Mouse (Mus musculus) CD8-positive naive resting alpha-beta T cell, adult 2 months (primary cell): ENCODE results near the gene Zfp365.

Experiments
- DNase-seq, 2 experiments: peaks; one replicate each; pipeline ENCODE4 v3.0.0; 2022; ENCODE audit warnings: low read depth in 2 of 2, low spot score in 2 of 2

Gene Zfp365

DNA sequence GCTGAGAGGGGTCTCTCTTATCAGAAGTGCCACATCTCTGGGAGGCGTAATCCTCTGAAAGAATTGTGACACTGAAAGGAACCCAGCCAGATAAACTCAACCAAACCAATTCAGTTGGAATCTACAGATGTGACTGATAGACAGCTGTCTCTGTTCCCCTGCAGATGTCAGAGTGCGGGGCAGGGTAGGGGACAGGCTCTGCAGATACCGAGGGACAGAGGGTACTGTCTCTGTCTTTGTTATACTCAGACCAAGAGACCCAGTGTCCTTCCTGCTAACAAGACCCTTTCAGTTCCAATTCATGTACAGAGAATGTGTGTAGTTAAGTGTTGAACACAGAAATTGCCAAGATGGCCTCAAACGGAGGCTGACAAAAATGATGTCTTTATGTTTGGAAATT is 6.4 kb downstream of the Zfp365 start:
- DNase-seq = no peak

DNA sequence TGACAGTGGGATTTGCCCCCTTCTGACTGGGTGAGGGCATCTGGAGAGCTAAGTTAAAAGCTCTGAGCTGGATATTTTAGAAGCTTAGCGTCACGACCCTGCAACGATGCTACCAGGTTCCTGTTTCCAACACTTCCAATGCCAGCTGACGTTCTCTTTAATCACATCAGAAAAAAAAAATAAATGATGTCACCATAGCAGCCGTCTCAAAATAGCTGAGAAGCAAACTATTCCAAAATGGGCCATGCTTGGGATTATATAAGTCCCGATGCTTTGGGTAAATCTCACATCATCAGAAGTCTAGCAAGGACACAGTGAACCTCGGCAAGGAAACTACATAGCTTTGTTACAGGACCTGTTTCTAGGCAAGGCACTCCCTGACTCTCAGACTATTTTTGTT is 9.1 kb downstream of the Zfp365 start:
- no peak for DNase-seq

DNA sequence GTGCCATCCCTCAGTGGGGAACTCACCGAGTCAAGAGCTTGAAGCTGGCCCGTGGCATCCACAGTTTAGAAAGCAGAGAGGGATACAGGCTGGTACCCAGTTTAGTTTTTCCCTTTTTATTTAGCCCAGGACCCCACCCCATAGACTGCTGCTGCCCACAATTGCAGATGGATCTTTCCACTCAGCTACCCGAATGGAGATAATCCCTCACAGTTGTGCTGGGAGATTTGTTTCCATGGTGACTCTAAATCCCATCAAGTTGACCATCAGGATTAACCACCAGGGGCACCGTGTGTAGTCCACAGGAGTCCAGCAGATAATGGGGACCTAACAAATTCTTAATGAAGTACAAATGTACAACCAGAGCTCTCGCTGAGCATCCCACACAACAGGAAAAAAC is 11.3 kb downstream of the Zfp365 start:
- DNase-seq = no peak

DNA sequence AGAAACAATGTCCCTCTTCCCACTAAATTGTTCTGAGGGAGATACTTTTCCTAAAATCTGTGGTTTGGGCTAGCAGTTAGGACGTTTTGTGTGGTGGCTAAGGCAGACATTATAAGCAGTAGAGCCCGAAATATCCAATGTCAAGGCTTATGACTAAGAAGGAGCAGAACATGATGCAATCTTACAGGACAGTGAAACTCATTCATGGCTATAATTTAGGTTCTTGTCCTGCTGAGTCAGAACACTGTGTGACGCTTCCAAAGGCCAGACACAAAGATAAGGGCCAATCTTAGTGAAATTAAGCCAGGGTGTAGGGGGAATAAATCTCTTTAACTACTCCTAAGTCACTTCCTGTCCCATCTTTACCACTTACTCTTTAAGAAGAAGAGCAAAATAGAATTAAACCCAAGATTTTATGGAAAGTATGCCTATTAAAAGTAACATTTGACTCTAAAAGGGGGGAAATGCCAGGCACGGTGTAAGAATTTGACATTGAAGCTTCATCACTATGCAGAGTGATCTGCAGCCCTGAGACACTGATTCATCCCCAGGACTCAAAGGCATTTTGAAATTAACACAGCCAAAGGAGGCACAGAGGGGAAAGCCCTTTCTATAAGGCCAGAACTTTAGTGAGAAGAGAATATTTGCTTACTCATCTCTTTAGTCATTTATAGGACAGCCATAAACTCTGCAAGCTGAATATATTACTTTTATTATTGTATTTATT is 13.3 kb downstream of the Zfp365 start:
- DNase-seq = no peak

DNA sequence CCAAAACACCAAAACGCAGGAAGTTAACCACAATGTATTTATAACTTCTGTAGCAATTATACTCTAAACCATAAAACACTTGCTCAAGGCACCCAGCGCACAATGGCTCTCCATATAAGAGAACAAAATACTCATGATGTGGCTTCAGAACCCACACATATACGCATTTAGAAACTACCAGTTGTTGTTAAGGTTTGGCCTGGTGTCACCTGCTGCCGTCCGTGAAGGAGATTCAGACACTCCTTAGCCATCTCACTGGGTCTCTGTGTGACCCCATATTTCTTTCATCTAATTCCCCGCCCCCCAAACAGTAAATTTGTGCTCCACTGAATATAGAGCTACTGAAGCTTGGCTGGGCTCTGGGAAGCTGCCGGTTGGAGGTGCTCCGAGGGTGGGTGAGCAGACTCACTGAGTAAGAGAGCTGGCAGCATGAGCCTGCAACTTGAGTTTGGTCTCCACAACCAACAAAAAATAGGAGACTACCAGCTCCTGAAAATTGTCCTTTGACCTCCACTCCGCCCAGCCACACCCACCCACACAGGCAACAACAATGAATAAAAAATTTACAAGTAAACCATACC is 14.0 kb downstream of the Zfp365 start:
- DNase-seq = no peak

DNA sequence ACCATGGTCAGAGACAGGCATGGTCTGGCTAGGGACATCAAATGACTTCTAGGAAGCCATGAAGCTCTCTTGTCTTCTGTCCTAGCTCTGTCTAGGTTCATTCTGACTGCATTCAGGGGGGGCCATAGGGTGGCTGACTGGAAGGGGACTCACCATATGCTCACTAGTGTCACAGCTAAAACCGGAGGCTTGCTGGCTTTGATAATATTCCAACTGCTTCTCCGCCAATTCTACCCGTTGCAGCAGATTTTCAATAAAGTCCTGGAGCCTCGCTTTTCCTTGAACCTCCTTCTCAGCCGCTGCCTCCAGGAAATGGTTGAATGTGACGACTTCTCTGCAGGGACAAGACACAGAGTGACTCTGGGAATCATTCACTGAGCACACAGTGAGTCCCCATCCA is 15.2 kb downstream of the Zfp365 start:
- no peak for DNase-seq

DNA sequence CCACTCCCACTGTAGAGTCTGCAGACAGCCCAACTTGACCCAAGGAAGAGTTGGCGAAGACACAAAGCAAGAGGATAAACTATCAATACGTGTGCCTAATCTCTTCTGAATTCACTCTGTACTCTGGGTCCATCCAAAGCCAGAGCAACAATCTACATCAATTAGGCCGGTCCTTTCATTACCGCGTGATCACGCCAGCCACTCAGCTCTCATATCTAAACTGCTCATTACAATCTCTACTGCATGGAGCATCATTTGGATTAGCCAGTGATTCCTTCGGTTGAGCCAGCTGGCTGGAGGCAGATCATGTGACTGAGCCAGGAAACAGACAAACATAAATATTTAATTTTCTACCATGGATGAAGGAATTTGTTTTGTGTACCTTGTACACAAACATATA is 17.8 kb downstream of the Zfp365 start:
- no peak for DNase-seq

DNA sequence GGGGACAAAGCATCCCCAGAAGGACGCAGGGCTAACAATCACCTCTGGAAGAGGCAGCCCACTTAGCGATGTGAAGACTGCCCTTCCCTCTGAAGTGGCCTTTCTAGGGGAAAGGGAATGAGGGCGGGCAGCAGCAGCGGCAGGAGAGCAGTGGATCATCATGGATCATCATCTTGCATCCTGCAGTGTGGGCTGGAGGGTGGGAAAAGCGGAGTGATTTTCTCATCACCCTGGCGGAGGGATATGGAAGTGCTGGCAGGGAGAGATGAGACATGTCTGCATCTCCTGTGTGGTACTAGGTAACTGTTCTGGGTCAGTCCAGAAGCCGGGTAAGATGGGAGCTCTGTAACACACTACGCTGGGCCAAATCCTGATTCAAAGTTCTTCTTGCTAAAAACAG is 18.4 kb downstream of the Zfp365 start:
- DNase-seq = no peak

DNA sequence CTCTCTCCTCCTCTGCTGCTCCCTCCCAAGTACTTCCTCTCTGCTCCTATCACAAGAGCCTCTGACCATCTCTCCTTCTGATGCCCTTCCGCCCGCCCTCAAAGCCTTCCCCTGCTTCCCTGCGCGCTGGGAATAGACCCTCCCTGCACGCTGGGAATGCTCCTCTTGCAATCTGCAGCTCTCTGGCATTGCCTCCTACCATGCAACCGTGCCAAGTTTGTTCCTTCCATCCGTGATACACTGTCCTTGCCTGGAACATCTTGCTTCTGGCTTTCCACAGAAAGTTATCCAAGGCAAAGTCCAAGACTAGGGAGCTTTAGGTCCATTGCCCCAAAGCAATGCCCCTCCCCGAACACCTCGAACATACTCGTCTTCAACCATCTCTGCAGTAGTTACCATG is 19.2 kb downstream of the Zfp365 start:
- DNase-seq = no peak

DNA sequence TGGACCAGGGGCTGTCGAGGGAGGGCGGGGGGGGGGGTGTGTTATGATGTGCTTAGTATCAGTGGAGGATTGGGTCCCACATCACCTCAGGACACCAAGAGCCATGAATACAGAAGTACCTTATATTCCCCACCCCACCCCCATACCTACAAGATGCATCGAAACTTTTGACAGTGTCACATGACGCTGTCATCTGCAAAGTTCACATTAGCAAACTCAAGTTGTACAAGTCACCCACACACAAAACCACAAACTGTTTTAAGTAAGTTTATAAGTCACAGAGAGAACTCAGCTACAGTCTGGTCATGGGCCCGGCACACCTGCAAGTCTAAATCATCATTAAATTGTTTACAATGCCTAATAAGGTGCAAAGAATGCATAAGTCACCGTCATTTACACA is 21.3 kb downstream of the Zfp365 start:
- DNase-seq = no peak

DNA sequence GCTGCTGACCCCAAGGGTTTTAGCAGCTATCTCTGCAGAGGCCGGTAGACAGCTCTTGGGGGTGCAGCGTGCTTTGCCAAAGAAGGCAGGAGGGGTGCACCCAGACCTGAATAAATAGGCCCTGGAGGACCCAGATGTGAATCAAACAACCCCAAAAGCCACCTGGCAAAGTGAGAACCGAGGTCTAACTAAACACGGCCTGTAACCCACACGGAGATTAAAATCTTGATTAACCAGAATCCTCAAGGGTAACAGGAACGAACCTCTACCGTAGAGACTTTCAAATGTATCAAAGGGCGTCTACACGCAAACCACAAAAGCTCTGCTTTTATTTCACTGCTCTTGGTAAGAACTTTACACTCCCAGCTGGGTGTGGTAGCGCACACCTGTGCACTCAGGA is 24.5 kb downstream of the Zfp365 start:
- no peak for DNase-seq

DNA sequence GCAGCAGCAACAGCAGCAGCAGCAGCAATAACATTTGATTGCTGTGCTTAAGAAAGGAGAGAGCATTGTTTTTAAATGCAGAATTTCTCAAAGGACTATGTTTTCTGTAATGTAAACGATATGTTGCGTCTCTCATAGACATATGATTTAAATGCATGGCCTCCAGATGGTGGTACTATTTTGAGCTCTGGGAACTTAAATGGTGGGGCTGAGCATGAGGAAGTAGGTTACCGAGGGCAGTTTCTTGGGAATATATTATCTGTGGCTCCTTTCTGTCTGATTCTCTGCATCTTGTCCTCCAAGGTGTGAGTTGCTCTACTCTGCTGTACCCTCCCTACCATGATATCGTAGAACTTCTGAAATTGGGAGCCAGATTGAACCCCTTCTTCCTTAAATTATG is 31.8 kb downstream of the Zfp365 start:
- DNase-seq = no peak

DNA sequence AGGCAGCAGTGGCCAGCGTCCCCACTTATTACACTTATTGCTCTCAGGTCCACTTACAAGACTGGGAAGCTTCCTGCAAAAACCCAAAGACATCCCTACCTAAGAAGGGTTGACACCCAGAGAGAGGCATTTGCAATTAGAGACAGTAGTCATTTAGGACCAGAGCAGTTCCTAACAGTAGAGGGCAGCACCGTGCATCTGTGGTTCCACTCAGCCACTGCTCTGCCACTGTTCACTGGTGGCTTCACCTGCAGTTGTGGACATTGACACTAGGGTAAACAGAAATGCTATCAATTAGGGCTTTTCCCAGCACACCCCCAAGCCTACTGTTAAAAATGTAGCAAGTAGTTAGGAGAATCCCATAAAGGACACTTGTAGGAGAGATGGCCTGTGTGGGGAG is 40.7 kb downstream of the Zfp365 start:
- DNase-seq = peak; percentile 43 to 61

DNA sequence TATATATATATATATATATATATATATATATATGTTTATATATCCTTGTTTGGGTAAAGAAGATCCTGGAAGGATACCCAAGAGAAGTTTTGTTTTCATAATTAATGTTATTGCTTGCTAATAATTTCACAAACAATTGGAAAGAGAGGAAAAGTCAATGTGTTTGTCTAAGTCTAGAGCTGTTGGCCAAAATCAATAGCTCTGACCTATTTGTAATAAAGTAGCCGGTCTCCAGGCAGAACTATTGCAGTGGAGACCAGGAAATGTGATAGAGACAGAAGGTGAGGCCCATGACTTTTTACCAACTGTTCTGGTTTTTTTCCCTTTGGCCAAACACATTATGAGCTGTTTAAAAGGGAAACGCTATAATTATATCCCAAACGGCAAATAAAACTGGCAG is 44.2 kb downstream of the Zfp365 start:
- no peak for DNase-seq

DNA sequence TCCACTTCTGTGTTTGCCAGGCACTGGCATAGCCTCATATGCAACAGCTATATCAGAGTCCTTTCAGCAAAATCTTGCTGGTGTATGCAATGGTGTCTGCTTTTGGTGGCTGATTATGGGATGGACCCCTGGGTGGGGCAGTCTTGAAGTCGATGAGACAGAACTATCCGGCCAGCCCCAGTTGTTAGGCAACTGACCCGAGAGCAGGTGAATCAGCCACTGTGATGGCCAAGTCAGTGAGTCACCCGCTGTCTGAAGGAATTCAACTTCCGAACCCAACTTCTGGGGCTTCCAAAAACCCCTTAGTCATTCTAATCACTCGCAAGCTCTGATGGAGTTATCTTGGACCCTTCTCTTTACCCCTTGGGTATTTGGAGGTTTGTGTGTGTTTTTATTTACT is 46.6 kb downstream of the Zfp365 start:
- DNase-seq = no peak

DNA sequence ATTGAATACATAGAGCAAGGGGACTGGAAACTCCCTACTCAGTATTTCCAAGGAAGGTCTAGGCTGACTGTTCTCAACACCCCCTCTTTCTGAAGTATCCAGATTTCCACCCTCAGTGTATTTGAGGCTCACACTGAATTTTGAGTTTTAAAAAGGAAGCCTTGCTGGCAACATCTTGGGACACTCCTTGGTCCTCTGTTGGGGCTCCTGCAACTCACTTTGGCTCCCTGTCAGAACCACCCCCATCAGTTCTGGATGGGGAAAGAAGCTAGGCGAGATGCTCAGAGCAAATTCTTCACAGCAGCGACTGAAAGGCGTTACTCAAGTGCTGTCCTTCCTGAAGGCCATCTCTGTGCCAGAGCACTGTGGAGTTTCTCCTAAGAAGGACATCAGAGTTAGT is 47.4 kb downstream of the Zfp365 start:
- DNase-seq = no peak

DNA sequence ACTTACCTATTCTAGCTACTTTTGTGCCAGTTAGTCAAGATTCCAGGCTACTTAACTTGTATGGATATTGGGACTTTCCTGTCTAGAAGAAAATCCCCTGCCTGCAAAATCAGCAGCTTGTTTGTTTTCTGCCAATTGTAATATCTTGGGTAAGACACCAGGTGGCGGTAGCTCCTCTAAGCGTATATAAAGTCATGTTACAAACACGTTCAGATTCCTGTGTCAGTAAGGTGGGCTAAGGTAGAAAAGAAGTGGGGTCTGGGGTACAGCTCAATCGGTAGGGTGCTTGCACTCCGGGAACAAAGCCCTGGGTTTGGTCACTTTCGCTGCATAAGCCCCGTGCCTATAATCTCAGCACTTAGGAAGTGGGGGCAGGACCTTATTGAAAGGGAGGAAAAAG is 50.1 kb downstream of the Zfp365 start:
- DNase-seq = peak; percentile 8 to 29

DNA sequence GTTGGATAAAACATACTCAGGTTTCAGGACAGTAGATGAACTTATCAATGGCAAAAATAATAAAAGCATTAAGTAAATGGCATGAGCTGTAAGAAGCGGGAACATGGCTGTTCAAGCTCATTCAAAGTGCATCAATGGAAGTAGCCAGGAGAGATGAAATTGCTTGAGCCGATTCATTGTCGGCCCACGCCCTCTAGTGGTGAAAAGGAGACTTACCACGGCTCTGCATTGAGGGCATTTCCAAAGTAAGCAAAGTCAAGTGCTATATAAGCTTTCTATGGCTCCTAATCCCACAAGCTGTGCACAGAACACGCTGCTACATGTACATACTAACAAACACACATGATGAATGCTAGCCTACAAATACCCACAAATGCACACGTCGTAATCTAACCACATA is 53.6 kb downstream of the Zfp365 start:
- DNase-seq = peak; percentile 49 to 64

DNA sequence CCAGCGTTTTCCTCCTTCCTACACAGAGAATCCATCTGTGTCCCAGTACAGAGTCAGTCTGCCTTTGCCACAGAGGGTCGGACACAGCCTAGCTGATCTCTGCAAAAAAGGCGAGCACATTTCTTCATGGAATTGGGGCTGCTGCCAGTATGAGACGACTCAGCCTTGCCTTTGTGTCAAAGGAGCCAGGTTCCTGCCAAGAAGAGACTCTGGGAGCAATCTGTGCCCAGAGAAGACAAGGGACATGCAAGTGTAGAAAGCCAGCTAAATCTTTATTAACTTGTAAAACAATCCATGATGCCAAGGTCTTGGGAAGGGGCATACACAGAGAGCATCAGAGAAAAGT is 54.9 kb downstream of the Zfp365 start:
- DNase-seq = no peak

DNA sequence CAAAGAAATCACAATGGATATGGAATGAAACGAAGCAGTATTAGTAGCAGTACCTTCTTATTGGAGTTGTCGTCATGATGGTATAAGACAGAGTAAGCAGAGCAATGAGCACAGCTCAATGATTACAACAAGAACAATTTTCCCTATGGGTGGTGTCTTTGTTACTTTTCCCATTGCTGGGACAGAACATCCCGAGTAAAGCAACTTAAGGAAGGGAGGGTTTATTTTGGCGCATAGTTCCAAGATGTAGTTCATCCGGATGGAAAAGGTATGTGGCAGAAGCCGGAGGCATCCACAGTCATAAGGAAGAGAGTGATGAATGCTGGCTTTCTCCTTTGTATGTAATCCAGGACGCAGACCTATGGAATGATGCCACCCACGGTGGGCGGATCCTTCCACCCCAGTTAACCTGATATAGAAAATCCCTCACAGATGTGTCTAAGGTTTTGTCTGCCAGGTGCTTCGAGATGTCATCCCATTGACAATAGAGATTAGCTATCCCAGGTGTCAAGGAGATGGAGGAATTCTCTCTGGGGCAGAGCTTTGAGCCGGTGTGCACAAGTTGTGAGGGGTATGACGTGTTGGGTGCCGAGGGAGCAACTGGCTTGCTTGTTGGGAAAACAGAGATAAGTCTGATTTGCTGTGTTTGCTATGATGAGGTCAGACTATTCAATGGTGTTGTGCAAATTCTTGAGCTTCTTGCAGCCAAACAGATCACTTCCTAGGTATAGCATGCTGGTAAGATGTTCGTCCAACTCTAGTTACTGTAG is 55.5 kb downstream of the Zfp365 start:
- no peak for DNase-seq

DNA sequence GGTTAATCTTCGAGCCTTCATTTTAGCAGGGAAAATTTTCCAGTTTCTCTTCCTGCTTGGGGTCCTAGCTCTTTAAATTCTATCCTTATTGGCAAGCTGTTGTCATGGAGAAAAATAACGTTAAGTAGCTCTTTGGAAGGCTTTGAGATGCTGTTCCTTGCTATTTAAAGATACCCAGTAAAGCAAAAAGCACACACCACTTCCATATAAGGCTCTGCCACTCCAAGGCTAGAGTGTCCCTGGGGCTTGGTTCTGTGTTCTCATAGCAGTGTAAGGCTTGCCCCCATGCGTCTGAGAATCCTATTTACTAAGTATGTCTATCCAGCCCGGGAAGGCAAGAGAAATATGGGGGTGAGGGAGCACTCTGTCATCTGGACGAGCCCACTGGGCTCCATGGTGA is 56.7 kb downstream of the Zfp365 start:
- DNase-seq = no peak

DNA sequence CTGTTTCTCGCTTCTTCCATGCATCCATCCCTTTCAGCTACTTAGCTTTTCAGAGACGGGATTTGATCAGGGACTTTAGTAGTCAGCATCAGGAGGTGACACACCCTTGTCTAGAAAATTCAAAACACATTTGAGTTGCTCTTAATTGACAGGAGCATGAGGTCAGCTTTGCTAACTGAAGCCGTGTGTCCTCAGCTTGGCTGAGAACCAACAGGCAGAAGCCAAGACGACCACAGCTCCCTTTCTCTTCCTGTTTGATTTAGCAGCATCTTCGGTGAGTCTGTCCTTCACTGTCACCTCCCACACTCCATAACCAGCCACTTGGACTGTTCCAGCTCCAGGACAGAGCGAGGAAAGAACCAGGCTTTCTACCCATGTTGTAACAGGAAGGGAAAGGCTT is 60.1 kb downstream of the Zfp365 start:
- DNase-seq = no peak

DNA sequence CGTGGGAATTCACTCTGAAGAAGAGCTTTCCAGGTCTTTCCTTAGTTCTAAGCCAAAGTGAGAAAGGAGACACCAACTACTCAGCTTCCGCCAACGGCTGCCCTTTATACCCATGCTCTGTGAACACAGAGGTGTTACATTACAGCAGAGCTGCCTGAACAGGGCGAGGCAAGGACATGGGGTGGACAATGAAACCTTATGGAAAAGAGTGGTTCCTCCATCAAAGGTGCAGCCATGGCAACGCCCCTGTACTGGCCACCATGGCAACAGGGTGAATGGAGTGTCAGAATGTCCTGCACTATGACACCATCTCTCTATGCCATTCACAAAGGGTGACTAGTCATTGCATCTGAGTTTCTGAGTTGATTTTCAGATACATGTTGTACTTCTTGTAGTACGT is 61.4 kb downstream of the Zfp365 start:
- no peak for DNase-seq
